Mouse (Mus musculus) forebrain, embryonic 11.5 days (tissue): ENCODE data around the gene Arhgap42. TPM values are rescaled to one million over a fixed set of nuclear protein-coding genes. Genes with fewer than 3 reads are reported as not detected.

Experiments
- ATAC-seq: fragments of 200-750 bp; cut with Nextera tagmentation; replicated peaks from 2 replicates; pipeline ENCODE4 v1.8.0; 2017; ENCODE audit warnings: moderate TSS enrichment; ENCODE audit not compliant: low FRiP score
- DNase-seq: peaks from one replicate; pipeline ENCODE4 v3.0.0-alpha.2; 2017; ENCODE audit warnings: low spot score
- H3K27ac ChIP-seq: fragments of 300-500 bp; sonication (generic); 2 replicates; pipeline ENCODE4 v1.5.1; 2014; ENCODE audit warnings: low read depth, low read length
- H3K27me3 ChIP-seq: fragments of 300-500 bp; sonication (generic); 2 replicates; pipeline ENCODE4 v1.6.1; 2014; ENCODE audit warnings: mild to moderate bottlenecking, low read length, mixed read lengths; ENCODE audit not compliant: control insufficient read depth, insufficient read depth
- H3K36me3 ChIP-seq: fragments of 300-500 bp; sonication (generic); 2 replicates; pipeline ENCODE4 v1.6.1; 2014; ENCODE audit warnings: mild to moderate bottlenecking, low read length, moderate library complexity, mixed read lengths; ENCODE audit not compliant: control insufficient read depth, insufficient read depth
- H3K4me1 ChIP-seq: fragments of 300-500 bp; sonication (generic); replicated peaks from 2 replicates; pipeline ENCODE4 v1.6.1; 2014; ENCODE audit warnings: low read length, mixed read lengths; ENCODE audit not compliant: control insufficient read depth, insufficient read depth
- H3K4me2 ChIP-seq: fragments of 300-500 bp; sonication (generic); 2 replicates; pipeline ENCODE4 v1.6.1; 2014; ENCODE audit warnings: low read depth, mild to moderate bottlenecking, low read length, moderate library complexity, mixed read lengths; ENCODE audit not compliant: severe bottlenecking
- H3K4me3 ChIP-seq: fragments of 300-500 bp; sonication (generic); 2 replicates; pipeline ENCODE4 v1.5.1; 2014; ENCODE audit warnings: low read depth, low read length
- H3K9ac ChIP-seq: fragments of 300-500 bp; sonication (generic); 2 replicates; pipeline ENCODE4 v1.6.1; 2014; ENCODE audit warnings: low read length
- H3K9me3 ChIP-seq: fragments of 300-500 bp; sonication (generic); 2 replicates; pipeline ENCODE4 v1.6.1; 2016; ENCODE audit warnings: low read length, mixed read lengths; ENCODE audit not compliant: control insufficient read depth
- WGBS: fragments of 180-500 bp; shearing (Covaris S2); extraction: QIAGEN DNeasy Blood & Tissue Kit; methylation state at CpG from one replicate; pipeline ENCODE4 v1.1.7; 2014; 5-methylcytosine and 5-hydroxymethylcytosine counted together
- polyA plus RNA-seq: library from polyadenylated mRNA; unstranded; fragments of >200 nt; fragmentation: Nextera tagmentation; extraction: Ambion mirVana; gene quantifications from 2 replicates; pipeline ENCODE4 v1.2.1, GENCODE M21; 2014

The Arhgap42 gene
- polyA plus RNA-seq, 1 experiment from 2014 or later = 20.6 TPM

- no peak overlapping the region for H3K9ac ChIP-seq
- H3K27ac ChIP-seq = no peak overlapping the region
- H3K4me3 ChIP-seq = no peak overlapping the region
- ATAC-seq (no peak), DNase-seq (no peak)
- H3K9me3 ChIP-seq = no peaks in the 10 kb centered on the region
- no peaks in the 10 kb centered on the region for H3K27me3 ChIP-seq
- H3K4me1 ChIP-seq = no peaks in the 10 kb centered on the region
- WGBS = 88% methylated on average over 2 of the region's 2 CpGs
- H3K4me2 ChIP-seq = no peak overlapping the region
- no peaks in the 10 kb centered on the region for H3K36me3 ChIP-seq
Measured at GRCm38 (mm10) chr9:8996494-8996893, 242.4 kb downstream of the Arhgap42 start.

DNA sequence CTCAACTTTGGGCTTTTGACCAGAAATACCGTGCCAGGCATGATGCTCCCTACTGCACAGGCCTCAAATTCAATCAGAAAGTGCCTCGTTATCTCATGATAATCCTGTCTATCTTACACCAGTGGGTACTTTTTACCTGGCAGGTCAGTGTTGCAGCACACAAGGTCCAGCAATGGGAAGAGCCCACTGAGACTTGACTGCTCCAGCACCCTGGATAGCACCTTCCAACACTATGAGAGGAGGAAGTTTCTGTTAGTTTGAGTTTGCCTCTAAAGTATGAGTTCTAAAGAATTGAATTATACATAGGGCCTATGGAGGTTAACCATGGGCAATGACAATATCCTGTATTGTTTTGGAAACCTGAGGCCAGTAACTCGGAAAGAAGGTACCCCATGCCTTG is 256.6 kb downstream of the Arhgap42 start:
- Histone ChIP-seq H3K4me1 (no peaks in the 10 kb centered on the region), H3K27me3 (no peaks in the 10 kb centered on the region), H3K4me3 (no peak overlapping the region), H3K36me3 (no peaks in the 10 kb centered on the region), H3K4me2 (no peak overlapping the region), H3K27ac (no peak overlapping the region), H3K9me3 (no peaks in the 10 kb centered on the region), H3K9ac (no peak overlapping the region)
- DNase-seq = no peak
- no peak for ATAC-seq
- WGBS = 72% methylated on average over 3 of the region's 3 CpGs

DNA sequence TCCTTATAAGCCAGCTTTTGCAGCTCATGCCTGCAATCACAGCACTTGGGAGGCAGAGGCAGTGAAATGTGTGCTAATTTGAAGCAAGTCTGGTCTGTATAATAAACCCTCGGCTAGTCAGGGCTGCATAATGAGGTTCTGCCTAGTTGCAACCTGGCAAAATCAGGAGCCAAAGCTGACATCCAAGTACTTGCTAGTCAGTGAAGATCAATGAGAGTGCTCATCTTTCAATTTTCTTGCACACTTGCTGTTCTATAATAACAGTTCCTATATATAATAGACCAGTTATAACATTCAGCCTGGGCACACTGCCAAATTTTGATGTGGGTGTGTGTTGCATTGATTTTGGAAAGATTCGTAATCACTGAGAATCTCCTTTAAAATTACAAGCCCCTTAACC is 261.1 kb downstream of the Arhgap42 start:
- no peak for DNase-seq
- ATAC-seq = peak; percentile 49; the same call in 1 of the 2 replicates
- Histone ChIP-seq H3K9me3 (no peaks in the 10 kb centered on the region), H3K4me2 (no peak overlapping the region), H3K9ac (no peak overlapping the region), H3K4me3 (no peak overlapping the region), H3K4me1 (no peaks in the 10 kb centered on the region), H3K27ac (no peak overlapping the region), H3K36me3 (no peaks in the 10 kb centered on the region), H3K27me3 (no peaks in the 10 kb centered on the region)
- 51% methylated on average over 2 of the region's 2 CpGs for WGBS

GRCm38 (mm10) chr9:8971491-8971890 is 267.4 kb downstream of the Arhgap42 start, which contains the start of gene Gm16485:
Gm16485 (plus strand) TSS chr9:8971791.
- no peak for ATAC-seq
- no peaks in the 10 kb centered on the region for H3K4me1 ChIP-seq
- no peak for DNase-seq
- H3K27ac ChIP-seq = no peak within 1 kb of the TSS
- H3K9ac ChIP-seq = no peak within 1 kb of the TSS
- H3K9me3 ChIP-seq = no peaks in the 10 kb centered on the region
- WGBS = 81% methylated on average over 2 of the region's 2 CpGs
- H3K36me3 ChIP-seq = no peaks in the 10 kb centered on the region
- no peak within 1 kb of the TSS for H3K4me2 ChIP-seq
- H3K27me3 ChIP-seq = no peaks in the 10 kb centered on the region
- H3K4me3 ChIP-seq = no peak within 1 kb of the TSS

GRCm38 (mm10) chr9:8970240-8970639 is 268.7 kb downstream of the Arhgap42 start:
- no peak overlapping the region for H3K4me2 ChIP-seq
- DNase-seq = no peak
- H3K27me3 ChIP-seq = no peaks in the 10 kb centered on the region
- ATAC-seq = no peak
- no peak overlapping the region for H3K27ac ChIP-seq
- H3K36me3 ChIP-seq = no peaks in the 10 kb centered on the region
- 78% methylated on average over 7 of the region's 7 CpGs for WGBS
- no peak overlapping the region for H3K4me3 ChIP-seq
- no peak overlapping the region for H3K9ac ChIP-seq
- no peaks in the 10 kb centered on the region for H3K4me1 ChIP-seq
- no peaks in the 10 kb centered on the region for H3K9me3 ChIP-seq

DNA sequence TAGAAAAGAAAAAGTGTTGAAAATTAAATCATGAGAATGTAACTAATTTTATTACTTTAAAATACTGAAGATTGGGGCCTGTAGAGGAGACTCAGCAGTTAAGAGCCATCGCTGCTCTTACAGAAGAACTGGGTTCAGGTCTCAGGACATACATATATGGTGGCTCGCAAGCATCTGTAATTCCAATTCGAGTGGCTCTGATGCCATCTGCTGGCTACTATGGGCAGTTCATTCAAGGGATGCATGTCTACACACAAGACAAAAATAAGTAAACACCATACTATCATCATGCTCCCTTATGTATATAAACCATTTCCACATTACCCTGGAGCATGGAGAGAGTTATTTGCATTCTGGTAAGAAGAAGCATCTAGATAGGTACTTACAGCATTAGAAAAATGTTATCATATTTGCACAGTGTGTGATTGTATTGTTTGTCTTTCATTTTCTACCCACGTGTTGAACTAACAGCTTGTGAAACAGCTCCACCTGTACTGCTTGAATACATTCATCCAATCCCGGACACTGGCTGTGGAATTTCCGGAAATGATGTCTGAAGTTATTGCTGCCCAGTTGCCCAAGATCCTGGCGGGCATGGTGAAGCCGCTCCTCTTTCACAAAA is 274.3 kb downstream of the Arhgap42 start:
- Histone ChIP-seq H3K4me1 (no peaks in the 10 kb centered on the region), H3K36me3 (no peaks in the 10 kb centered on the region), H3K4me3 (no peak overlapping the region), H3K9ac (no peak overlapping the region), H3K4me2 (no peak overlapping the region), H3K9me3 (no peaks in the 10 kb centered on the region), H3K27ac (no peak overlapping the region), H3K27me3 (no peaks in the 10 kb centered on the region)
- 70% methylated on average over 8 of the region's 8 CpGs for WGBS
- ATAC-seq (peak; percentile 79), DNase-seq (peak; percentile 52)

DNA sequence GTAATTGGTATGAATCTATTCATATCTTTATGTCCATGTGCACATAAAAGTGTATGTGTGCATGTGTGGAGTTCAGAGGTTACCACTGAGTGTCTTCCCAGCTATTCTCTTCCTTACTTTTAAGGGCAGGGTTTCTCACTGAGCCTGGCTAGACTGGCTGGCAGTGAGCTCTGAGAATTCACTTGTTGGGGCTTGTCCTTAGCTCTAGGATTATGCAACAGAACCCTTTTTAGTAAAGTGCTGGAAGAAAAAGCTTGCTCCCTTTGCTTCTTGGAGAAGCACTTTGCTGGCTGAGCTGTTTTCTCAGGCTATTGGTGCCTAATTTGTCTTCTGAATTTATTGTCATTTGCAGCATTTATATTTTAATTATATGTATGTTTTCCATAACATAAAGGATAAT is 285.6 kb downstream of the Arhgap42 start:
- Histone ChIP-seq H3K36me3 (no peaks in the 10 kb centered on the region), H3K4me3 (no peak overlapping the region), H3K27ac (no peak overlapping the region), H3K9ac (no peak overlapping the region), H3K9me3 (no peaks in the 10 kb centered on the region), H3K4me2 (no peak overlapping the region), H3K27me3 (no peaks in the 10 kb centered on the region), H3K4me1 (no peaks in the 10 kb centered on the region)
- DNase-seq = no peak
- ATAC-seq = no peak
